Mouse (Mus musculus) adrenal gland (tissue): ENCODE results near the gene Armh4.
"Not testable (repeated sequence)": the region's sequence is repeated elsewhere in the genome, so short reads cannot be mapped to it uniquely, and the experiment has no call there.

Experiments used
- intact Hi-C: fragments of 180-260 bp; cut with DNase I; formaldehyde crosslinking; loops from one replicate; pipeline ENCODE4 v1.15.1; 2025
- long read RNA-seq, 2 experiments: library from polyadenylated mRNA; unstranded; transcript quantifications; one replicate each; pipeline ENCODE4 v2.0.0; 2020; ENCODE audit warnings: borderline replicate concordance in 1 of 2; ENCODE audit not compliant: insufficient replicate concordance in 1 of 2

Gene Armh4
- long read RNA-seq, experiment 1, partial matches to known transcripts, result 1 of 1 reads
- long read RNA-seq, experiment 1, other reads (novel, unspliced or antisense), result 0 of 1 reads
- long read RNA-seq, experiment 2, result 0 reads

DNA sequence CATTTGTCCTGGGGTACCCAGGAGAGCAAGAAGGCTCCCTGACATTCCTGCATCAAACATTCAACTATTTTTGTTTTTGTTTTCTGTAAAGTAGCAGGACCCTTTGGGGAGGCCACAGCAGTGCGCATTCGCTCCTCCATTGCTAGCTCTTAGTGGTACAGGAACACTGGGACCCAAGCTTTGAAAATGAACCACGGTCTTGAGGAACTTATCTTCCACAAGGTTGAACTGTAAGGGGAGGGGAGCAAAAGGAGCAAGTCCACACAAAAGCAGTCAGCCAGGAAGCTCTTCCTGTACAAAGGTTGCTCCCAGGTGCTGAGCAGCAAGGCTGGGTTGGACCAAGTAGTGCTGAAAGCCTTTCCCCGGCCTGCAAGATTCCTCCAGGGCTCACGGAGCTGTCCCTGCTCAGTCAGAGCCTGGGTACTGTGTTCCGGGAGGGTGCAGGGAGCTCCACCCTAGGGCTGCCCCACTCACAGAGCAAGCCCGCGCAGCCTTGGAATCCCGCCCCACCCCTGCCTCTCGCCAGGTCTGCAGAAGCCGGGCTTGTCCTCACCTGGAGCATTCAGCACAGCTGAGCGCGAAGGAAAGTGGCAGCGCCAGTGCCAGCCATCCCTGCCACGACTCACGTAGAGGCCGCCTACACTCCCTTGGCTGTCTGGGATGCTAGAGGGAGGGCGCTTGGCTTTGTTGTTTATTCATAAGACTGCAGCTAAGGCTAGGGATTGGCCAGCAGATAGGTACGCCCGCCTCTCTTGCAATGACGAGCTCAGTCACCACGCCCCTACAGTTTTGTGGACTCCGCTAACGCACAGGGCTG, at the start of gene Armh4:
Armh4 (minus strand) TSS at position 669 of the 817 bp plus-strand sequence.
- intact Hi-C loops, result no loop called here

DNA sequence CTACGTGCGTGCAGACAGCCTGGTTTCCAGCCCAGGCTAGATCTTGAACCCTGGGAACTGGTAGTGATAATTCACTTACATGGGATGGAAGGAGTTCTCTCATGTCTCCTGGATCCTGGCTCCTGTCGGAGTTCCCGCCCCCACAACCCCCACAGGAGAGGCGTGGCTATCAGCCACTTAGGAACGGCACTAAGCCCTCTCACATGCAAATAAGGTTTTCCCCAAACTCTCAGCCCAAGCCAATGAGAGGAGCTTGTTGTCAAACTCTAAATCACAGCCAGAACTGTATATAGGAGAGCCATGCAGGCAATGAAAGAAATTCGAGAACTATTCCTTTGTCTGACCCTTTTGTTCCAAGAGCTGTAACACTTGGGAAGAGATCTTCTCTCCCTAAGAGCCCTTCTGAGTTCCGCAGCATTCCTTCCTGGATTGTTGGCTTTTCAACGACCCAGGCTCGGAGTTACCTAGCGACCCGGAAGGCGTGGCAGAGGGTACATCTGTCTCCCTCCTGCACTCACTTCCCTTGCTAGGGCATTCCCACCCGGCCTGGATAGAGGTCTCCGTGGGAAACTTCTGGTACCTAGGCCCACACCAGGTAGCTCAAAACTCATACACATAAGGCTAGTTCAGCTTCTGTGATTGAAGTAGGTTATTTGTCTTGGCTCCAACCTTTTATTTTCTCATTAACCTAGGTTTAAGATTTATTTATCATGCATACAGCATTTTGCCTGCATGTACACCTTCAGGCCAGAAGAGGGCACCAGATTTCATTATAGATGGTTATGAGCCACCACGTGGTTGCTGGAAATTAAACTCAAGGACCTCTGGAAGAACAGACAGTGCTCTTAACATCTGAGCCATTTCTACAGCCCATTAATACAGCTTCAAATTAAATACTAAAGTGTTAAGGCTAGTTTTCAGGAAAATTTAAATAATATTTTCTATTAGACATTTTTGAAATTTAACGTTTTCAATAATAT, 46.3 kb upstream of the Armh4 start:
- intact Hi-C loops, result no loop called here

DNA sequence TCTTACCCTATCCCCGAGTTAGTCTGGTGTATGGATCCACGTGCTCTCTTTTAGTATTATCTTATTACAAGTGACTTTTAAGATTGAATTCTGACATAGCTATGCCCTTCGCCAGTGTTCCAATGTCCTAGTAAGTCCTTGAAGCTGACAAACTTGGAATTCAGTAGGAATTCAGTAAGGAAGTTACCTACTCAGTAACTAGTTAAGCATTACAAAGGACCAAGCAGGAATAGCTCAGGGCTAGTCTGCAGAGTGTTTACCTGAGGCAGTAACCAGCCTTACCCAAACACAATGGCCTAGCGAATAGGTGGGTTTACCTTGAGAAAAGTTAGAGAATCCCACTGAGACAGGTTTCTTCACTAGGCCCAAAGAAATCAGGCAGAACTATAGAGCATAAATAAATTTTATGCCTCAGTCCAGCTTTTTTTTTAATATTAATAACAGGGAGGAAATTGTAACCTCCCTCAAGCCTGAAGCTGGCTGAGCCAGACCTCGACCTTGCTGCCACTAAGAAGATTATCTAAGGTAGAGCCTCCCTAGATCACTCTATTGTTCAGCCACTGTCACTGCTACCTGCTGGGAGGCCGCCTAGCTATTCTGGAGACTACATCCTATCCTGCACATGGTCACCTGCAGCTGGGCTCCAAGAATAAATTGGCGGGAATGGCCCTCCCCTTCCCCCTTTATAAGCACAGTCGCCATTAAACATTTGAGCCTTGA, 36.7 kb upstream of the Armh4 start:
- intact Hi-C loops, result not testable (repeated sequence)

DNA sequence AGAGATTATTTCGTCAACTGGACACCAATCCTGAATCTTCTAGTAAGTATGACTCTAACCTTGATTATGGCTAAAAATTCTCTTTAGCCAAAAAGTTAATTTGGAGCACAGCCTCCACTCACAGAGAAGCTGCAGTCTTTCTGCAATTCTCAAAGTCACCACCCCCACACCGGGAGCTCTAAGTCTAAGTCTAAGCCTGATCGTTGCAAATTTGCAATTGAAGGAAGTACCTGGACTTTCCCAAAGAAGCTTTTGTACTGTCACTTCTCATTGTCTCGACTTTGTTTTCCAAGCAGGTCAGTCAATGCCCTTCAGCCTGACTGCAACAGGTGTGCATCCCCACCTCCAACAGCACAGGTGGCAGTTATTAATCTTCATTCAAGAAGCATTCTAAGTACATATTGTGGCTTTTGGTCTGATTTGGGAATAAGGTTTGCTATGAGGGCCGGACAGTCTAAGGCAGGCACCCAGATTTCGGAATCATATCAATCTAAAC, 35.6 kb upstream of the Armh4 start:
- intact Hi-C loops, result not testable (repeated sequence)

DNA sequence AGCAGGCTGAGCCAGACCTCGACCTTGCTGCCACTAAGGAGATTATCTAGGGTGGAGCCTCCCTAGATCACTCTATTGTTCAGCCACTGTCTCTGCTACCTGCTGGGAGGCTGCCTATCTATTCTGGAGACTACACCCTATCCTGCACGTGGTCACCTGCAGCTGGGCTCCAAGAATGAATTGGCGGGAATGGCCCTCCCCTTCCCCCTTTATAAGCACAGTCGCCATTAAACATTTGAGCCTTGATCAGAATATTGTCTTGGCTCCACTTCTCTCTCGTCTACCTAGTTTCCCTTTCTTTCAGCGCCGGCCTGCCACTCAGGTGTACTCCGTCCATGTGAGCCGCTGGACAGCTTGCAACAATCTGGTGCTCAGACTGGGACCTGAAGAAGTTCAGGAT, 29.8 kb upstream of the Armh4 start:
- intact Hi-C loops, result not testable (repeated sequence)

DNA sequence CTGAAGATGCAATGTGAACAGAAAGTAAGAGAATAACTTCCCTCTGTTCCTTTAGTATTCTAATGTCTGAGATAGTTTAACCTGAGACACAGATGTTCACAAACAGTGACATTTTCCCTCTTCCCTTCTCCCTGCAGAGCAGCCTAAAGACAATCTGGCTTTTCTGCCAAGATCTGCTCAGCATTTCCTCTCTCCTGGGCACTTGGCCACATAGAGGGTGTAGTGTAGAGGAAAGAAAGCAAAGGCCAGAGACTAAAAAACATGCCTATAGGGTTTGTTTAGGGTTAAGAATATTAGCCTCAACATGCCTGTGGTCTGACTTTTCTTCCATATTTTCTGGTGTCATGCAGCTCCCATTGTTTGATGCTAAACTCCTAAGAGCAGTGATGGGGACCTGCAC, 21.9 kb upstream of the Armh4 start:
- intact Hi-C loops, result not testable (repeated sequence)

DNA sequence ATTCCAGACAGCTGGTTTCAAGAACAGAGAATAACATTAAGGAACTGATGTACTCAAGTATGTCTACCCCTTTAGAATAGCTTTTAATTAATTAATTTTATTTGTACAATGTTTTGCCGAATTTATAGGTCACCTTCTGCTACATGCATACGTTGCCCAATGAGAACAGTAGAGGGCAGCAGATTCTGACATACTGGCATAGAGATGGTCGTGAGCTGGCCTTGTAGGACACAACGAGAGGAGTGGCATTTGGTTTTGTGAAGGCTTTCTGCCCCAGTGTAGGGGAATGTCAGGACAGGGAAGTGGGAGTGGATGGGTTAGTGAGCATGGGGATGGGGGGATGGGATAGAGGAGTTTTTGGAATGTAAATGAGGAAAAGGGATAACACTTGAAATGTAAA, 18.3 kb upstream of the Armh4 start:
- intact Hi-C loops, result no loop called here

DNA sequence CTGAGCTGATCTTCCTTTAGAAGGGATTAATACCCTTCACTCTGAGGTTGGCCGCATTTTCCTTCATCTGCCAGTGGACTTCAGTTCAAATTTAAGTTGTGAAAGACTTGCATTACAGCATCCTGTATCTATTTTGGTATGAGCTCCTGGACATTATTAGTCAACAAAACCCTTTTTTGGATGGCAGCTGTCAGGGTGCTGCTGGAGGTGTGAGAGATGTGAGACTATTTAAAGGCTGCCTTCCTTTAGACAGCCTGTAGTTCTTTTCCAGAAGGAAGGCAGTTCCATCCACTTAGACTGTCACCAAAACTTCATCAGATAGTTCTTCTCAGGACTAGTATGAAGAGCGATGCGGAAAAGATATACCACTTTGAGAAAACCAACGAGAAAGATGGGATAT, 10.8 kb upstream of the Armh4 start:
- intact Hi-C loops, result no loop called here

DNA sequence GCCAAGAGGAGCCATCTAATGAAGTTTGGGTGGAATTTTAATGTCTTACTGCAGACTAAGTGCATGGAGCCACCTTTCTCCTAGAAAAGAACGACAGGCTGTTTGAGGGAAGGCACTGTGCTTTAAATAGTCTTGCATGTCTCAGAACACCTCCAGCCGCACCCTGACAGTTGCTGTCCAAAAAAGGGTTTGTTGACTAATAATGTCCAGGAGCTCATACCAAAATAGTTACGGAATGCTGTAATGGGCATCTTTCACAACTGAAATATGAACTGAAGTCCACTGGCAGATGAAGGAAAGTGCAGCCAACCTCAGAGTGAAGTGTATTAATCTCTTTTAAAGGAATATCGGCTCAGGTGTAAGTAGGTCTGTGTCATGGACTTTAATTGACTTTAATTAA, 7.4 kb upstream of the Armh4 start:
- intact Hi-C loops, result no loop called here

DNA sequence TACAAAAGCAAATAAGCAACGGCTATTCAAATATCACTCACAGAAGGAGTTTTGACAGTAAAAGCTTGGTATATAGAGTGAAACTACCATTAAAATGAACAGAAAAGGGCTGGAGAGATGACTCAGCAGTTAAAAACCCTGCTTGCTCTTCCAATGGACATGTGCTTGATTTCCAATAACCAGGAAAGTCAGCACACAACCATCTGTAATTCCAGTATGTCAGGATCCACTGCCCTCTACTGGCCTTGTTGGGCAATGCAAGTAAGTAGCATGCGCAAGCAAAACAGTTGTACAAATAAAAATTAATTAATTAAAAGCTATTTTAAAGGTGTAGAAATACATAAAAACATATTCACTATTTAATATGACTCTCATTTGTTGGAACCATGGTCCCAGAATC, 2.6 kb upstream of the Armh4 start:
- intact Hi-C loops, result no loop called here

DNA sequence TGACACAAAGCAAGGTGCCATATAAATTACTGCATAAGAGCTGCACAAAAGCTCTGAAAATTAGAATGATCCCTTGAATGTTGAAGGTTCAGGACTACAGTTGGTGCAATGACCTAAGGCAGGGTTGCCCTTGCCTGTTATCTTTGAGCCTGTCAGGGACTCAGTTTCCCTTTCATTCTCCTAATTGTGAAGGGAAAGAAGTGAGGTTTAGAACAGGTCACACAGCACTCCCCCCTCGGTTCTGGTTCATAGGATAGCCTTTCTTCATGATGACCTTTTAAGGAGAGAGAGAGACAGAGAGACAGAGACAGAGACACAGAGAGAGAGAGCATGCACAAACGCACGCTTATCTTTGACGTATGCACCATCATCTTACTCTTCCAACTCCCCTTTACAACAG, 683 bp upstream of the Armh4 start:
- intact Hi-C loops, result no loop called here

DNA sequence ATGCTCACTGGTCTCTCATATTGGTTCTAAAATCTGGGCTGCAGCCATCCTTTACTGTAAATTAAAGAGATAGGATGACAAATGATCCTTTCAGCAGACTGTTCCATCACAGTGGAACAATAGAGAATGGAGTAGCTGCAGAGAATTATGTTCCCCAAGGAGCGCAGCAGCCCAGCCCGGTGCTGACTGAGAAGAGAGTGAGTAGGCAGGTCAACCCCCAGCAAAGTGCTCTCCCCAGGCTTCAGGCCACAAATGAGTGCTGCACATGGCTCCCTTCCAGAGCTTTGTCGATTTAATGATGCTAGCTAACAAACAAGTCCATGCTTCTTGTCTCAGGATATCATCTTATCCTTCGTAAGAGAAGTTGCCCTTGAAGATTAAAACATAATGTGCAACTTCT, 2.8 kb downstream of the Armh4 start:
- intact Hi-C loops, result no loop called here

DNA sequence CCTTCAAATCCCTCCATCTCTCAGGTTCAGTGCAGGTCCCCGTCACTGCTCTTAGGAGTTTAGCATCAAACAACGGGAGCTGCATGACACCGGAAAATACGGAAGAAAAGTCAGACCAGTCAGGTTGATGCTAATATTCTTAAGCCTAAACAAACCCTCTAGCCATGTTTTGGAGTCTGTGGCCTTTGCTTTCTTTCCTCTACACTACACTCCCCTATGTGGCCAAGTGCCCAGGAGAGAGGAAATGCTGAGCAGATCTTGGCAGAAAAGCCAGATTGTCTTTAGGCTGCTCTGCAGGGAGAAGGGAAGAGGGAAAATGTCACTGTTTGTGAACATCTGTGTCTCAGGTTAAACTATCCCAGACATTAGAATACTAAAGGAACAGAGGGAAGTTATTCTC, 5.6 kb downstream of the Armh4 start:
- intact Hi-C loops, result not testable (repeated sequence)

DNA sequence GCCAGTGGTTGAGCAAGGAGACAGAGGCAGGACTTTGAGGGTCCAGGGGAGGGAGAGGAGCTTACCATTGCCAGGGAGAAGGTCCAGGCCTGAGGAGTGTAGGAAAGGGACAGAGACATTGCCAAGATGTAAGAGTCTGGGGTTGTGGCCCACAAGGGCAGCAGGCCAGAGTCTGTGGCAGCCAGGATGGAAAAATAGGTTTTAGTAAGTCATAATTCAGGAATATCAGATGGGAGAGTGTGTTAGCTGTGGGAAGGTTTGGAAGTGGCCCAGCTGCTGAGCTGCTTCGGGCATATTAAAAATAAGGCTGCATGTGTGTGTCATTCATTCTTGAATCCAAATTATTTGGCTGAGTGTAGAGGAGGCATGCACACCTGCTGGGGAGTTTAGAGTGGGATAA, 11.4 kb downstream of the Armh4 start:
- intact Hi-C loops, result no loop called here

DNA sequence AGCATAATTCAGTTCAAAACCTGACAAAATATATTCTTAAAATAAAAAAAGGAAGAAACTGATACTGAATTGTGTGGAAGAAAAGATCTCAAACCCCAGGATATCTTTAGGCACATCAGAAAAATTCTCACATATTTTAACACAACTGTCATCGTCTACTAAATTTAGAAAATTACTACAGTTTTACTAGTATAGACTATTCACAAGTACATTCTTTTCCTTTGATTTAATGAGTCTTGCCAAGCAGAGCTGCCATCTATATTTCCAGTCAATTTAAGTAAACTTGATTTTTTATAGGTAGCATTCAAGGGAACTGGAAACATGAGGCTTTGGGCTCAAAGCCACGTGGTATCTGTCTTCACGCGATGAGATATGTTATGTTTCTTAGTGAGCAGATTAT, 16.6 kb downstream of the Armh4 start:
- intact Hi-C loops, result no loop called here

DNA sequence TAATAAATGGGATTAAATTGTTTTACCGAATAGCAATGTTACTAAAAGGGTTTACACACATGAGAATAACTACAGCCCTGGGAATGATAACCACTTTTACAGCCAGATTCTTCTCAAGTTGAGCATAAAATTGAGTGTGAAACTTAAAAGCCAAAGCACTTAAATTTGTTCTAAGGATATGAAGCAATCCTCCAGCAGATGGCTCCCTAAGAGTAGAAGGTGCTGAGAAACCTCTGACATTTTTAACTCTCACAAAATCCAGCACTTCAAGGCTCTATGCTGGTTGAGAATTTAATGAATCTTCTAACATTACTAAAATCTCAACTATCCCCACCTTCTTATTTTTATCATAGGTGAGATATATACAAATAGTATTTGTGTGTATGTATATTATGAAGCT, 27.3 kb downstream of the Armh4 start:
- intact Hi-C loops, result no loop called here

DNA sequence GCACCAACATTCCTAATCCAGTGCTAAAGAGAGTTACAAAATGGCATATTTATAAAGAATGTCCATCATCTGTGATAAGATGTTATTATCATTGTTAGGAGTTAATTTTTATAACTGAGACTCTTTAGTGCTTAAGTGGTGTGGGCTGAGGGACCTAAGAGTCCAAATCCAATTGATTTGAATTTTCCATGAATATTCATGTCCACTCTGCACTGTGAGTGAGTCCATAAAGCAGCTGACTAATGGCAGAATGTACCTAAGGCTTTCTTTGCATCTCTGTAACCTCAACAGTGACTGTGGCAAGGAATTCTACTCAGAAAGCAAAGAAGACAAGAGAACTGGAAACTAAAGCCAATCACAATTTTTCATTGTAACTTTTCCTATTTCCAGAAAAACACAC, 30.6 kb downstream of the Armh4 start:
- intact Hi-C loops, result no loop called here

DNA sequence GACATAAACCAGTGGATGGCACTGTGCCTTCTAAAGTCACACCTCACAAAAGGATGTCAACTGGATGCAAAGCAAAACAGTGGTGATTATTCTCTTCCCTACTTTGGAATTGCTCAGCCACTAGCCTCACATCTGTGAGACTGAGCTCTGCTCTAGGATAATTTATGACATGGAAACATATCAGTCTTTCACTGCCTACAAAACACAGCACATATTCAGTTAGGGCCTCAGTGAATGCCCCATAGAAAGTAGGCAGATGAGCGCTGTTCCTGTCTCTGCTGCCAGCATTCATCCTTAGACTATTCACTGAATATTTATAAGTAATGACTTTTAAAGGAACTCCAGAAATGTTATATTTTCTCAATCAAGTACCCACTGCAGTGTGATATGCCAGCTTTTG, 37.3 kb downstream of the Armh4 start:
- intact Hi-C loops, result no loop called here

DNA sequence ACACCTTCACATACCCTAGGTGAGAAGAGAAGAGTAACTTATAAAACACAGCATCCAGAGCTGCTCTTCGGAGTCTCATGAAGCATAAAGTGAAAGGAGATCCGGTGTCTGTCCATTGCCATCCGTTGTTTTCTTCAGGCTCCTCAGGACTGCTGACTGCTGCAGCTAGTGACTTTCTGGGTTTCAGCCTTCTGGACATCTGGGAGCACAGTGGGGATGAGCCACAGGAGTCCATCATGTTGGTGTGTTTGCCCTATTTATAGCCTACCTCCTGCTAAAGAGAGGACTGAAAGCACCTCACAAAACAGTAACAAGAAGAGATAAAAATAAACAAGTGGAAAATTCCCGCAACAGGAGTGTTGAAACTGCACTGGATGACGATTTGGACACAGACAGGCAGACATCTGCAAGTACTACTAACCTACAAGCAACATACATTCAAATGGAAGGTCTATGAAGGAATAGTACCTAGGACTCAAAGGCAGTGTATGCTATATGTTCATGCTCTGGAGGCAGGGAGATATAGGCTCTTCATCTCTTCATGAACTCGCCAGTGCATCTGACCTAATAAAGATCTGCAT, 39.1 kb downstream of the Armh4 start:
- intact Hi-C loops, result no loop called here

DNA sequence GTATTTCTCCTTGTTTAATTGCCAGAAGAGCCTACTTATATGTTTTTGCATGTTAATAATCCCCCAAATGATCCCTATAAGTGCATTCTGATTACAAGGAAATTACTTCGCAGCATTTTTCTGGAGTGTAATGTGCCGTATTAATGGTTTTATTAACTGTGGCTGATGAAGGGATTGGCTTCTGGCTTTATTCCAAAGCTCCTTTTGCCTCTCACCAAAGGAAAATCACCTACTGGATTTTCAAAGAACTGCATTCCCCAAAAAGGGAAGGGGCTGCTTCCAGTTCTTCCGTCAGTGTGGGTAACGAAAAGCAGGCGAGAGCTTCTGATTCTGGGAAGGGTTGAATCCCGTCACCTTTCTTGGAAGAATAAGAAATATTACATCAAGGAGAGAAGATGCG, 43.9 kb downstream of the Armh4 start:
- intact Hi-C loops, result loop anchor here (10.0 kb wide), 1 partner anchor 195 kb away; no protein-coding TSS in a partner anchor
